Mouse (Mus musculus): Measurements from ENCODE around the gene Maml3. TPM values are rescaled to one million over a fixed set of nuclear protein-coding genes. Genes with fewer than 3 reads are reported as not detected.

Maml3 gene
- polyA plus RNA-seq, 1 experiment from 2014 or later: 2.9 TPM

GRCm38 (mm10) chr3:51719373-51719772, 385.5 kb downstream of the Maml3 start:
- H3K27ac ChIP-seq (replicated peaks): no peak overlapping the region
- H3K4me3 ChIP-seq (ENCODE audit: low read depth, low read length): no peak overlapping the region
- WGBS: 65% methylated on average over 3 of the region's 3 CpGs
- TF ChIP-seq EP300 (optimal IDR thresholded peaks at IDR 0.05) (no peak), CTCF (IDR thresholded peaks at IDR 0.05; ENCODE audit: low read depth) (no peak)
- no peak for ATAC-seq (ENCODE audit: low FRiP score, low TSS enrichment)
- no peak for DNase-seq (ENCODE audit: low spot score)
- H3K4me1 ChIP-seq (replicated peaks; ENCODE audit: control insufficient read depth, insufficient read depth): no peaks in the 10 kb centered on the region
- no peak overlapping the region for H3K4me2 ChIP-seq (replicated peaks; ENCODE audit: low read depth)
- H3K36me3 ChIP-seq (ENCODE audit: control insufficient read depth, insufficient read depth, low read length): no peaks in the 10 kb centered on the region
- no peak overlapping the region for H3K9ac ChIP-seq (ENCODE audit: low read length)
- no peaks in the 10 kb centered on the region for H3K9me3 ChIP-seq (ENCODE audit: control insufficient read depth, low read length)
- no peaks in the 10 kb centered on the region for H3K27me3 ChIP-seq (ENCODE audit: control insufficient read depth, insufficient read depth, low read length)

GRCm38 (mm10) chr3:51717909-51718308, 387.0 kb downstream of the Maml3 start:
- WGBS: 69% methylated on average over 4 of the region's 4 CpGs
- Histone ChIP-seq H3K9ac (ENCODE audit: low read length) (no peak overlapping the region), H3K27ac (replicated peaks) (no peak overlapping the region), H3K9me3 (ENCODE audit: control insufficient read depth, low read length) (no peaks in the 10 kb centered on the region), H3K4me3 (ENCODE audit: low read depth, low read length) (no peak overlapping the region), H3K4me1 (replicated peaks; ENCODE audit: control insufficient read depth, insufficient read depth) (no peaks in the 10 kb centered on the region; the same call in 1 of the 2 replicates), H3K27me3 (ENCODE audit: control insufficient read depth, insufficient read depth, low read length) (no peaks in the 10 kb centered on the region), H3K36me3 (ENCODE audit: control insufficient read depth, insufficient read depth, low read length) (no peaks in the 10 kb centered on the region), H3K4me2 (replicated peaks; ENCODE audit: low read depth) (no peak overlapping the region)
- DNase-seq (ENCODE audit: low spot score) (no peak), ATAC-seq (ENCODE audit: low FRiP score, low TSS enrichment) (no peak)
- no peak for TF ChIP-seq EP300 (optimal IDR thresholded peaks at IDR 0.05)

GRCm38 (mm10) chr3:51717455-51717854, 387.4 kb downstream of the Maml3 start:
- H3K36me3 ChIP-seq (ENCODE audit: control insufficient read depth, insufficient read depth, low read length): no peaks in the 10 kb centered on the region
- H3K27ac ChIP-seq (replicated peaks): no peak overlapping the region
- no peak overlapping the region for H3K4me3 ChIP-seq (ENCODE audit: low read depth, low read length)
- H3K9me3 ChIP-seq (ENCODE audit: control insufficient read depth, low read length): no peaks in the 10 kb centered on the region
- H3K9ac ChIP-seq (ENCODE audit: low read length): no peak overlapping the region
- no peaks in the 10 kb centered on the region for H3K27me3 ChIP-seq (ENCODE audit: control insufficient read depth, insufficient read depth, low read length)
- ATAC-seq (ENCODE audit: low FRiP score, low TSS enrichment): no peak
- no peak overlapping the region for H3K4me2 ChIP-seq (replicated peaks; ENCODE audit: low read depth)
- no peak for TF ChIP-seq CTCF (IDR thresholded peaks at IDR 0.05; ENCODE audit: low read depth)
- TF ChIP-seq EP300 (optimal IDR thresholded peaks at IDR 0.05): no peak
- H3K4me1 ChIP-seq (replicated peaks; ENCODE audit: control insufficient read depth, insufficient read depth): no peaks in the 10 kb centered on the region; the same call in 1 of the 2 replicates
- no peak for DNase-seq (ENCODE audit: low spot score)
- 60% methylated on average over 3 of the region's 3 CpGs for WGBS

- no peak for TF ChIP-seq EP300 (optimal IDR thresholded peaks at IDR 0.05)
- TF ChIP-seq CTCF (IDR thresholded peaks at IDR 0.05; ENCODE audit: low read depth): no peak
- H3K4me1 ChIP-seq (replicated peaks; ENCODE audit: control insufficient read depth, insufficient read depth): no peaks in the 10 kb centered on the region; the same call in 1 of the 2 replicates
- H3K27me3 ChIP-seq (ENCODE audit: control insufficient read depth, insufficient read depth, low read length): no peaks in the 10 kb centered on the region
- H3K9ac ChIP-seq (ENCODE audit: low read length): no peak overlapping the region
- no peak overlapping the region for H3K27ac ChIP-seq (replicated peaks)
- H3K4me2 ChIP-seq (replicated peaks; ENCODE audit: low read depth): no peak overlapping the region
- ATAC-seq (ENCODE audit: low FRiP score, low TSS enrichment): no peak
- H3K4me3 ChIP-seq (ENCODE audit: low read depth, low read length): no peak overlapping the region
- WGBS: 87% methylated on average over 5 of the region's 5 CpGs
- H3K36me3 ChIP-seq (ENCODE audit: control insufficient read depth, insufficient read depth, low read length): no peaks in the 10 kb centered on the region
- no peaks in the 10 kb centered on the region for H3K9me3 ChIP-seq (ENCODE audit: control insufficient read depth, low read length)
- DNase-seq (ENCODE audit: low spot score): no peak
These were observed 390.4 kb downstream of the Maml3 start for GRCm38 (mm10) chr3:51714469-51714868.

GRCm38 (mm10) chr3:51713233-51713632, 391.6 kb downstream of the Maml3 start:
- ATAC-seq (ENCODE audit: low FRiP score, low TSS enrichment) (no peak), DNase-seq (ENCODE audit: low spot score) (no peak)
- H3K27me3 ChIP-seq (ENCODE audit: control insufficient read depth, insufficient read depth, low read length): no peaks in the 10 kb centered on the region
- H3K9ac ChIP-seq (ENCODE audit: low read length): no peak overlapping the region
- H3K4me1 ChIP-seq (replicated peaks; ENCODE audit: control insufficient read depth, insufficient read depth): no peaks in the 10 kb centered on the region; the same call in 1 of the 2 replicates
- H3K27ac ChIP-seq (replicated peaks): no peak overlapping the region
- no peak overlapping the region for H3K4me2 ChIP-seq (replicated peaks; ENCODE audit: low read depth)
- 43% methylated on average over 8 of the region's 8 CpGs for WGBS
- no peak overlapping the region for H3K4me3 ChIP-seq (ENCODE audit: low read depth, low read length)
- no peaks in the 10 kb centered on the region for H3K36me3 ChIP-seq (ENCODE audit: control insufficient read depth, insufficient read depth, low read length)
- no peaks in the 10 kb centered on the region for H3K9me3 ChIP-seq (ENCODE audit: control insufficient read depth, low read length)
- TF ChIP-seq EP300 (optimal IDR thresholded peaks at IDR 0.05): no peak
- TF ChIP-seq CTCF (IDR thresholded peaks at IDR 0.05; ENCODE audit: low read depth): no peak

GRCm38 (mm10) chr3:51712382-51712781, 392.5 kb downstream of the Maml3 start:
- 23% methylated on average over 3 of the region's 3 CpGs for WGBS
- no peak for TF ChIP-seq CTCF (IDR thresholded peaks at IDR 0.05; ENCODE audit: low read depth)
- TF ChIP-seq EP300 (optimal IDR thresholded peaks at IDR 0.05): no peak
- Histone ChIP-seq H3K27ac (replicated peaks) (no peak overlapping the region), H3K4me1 (replicated peaks; ENCODE audit: control insufficient read depth, insufficient read depth) (no peaks in the 10 kb centered on the region; the same call in 1 of the 2 replicates), H3K9me3 (ENCODE audit: control insufficient read depth, low read length) (no peaks in the 10 kb centered on the region), H3K36me3 (ENCODE audit: control insufficient read depth, insufficient read depth, low read length) (no peaks in the 10 kb centered on the region), H3K9ac (ENCODE audit: low read length) (no peak overlapping the region), H3K4me3 (ENCODE audit: low read depth, low read length) (no peak overlapping the region), H3K27me3 (ENCODE audit: control insufficient read depth, insufficient read depth, low read length) (no peaks in the 10 kb centered on the region), H3K4me2 (replicated peaks; ENCODE audit: low read depth) (no peak overlapping the region)
- DNase-seq (ENCODE audit: low spot score) (no peak), ATAC-seq (ENCODE audit: low FRiP score, low TSS enrichment) (no peak)

Measured in stomach, postnatal 0 days (tissue).